Mouse (Mus musculus) brain, embryonic 14.5 days (tissue): Measurements from ENCODE around the gene Nabp2. TPM values are rescaled to one million over a fixed set of nuclear protein-coding genes. Genes with fewer than 3 reads are reported as not detected.

ENCODE experiments used
- DNase-seq: peaks from one replicate; pipeline ENCODE4 v3.0.0-alpha.2; 2011; ENCODE audit warnings: low read depth
- CTCF ChIP-seq: fragments of 200-500 bp; IDR thresholded peaks from 2 replicates; pipeline ENCODE4 v1.5.1; 2012; ENCODE audit warnings: inconsistent platforms, mild to moderate bottlenecking, moderate library complexity, borderline replicate concordance; ENCODE audit not compliant: insufficient read depth, insufficient read length; ENCODE audit errors: extremely low read depth
- POLR2A ChIP-seq: fragments of 200-500 bp; IDR thresholded peaks from 2 replicates; pipeline ENCODE4 v1.6.1; 2012; ENCODE audit warnings: mild to moderate bottlenecking, inconsistent platforms, borderline replicate concordance; ENCODE audit not compliant: poor library complexity, insufficient read depth, insufficient read length, severe bottlenecking; ENCODE audit errors: extremely low read depth
- polyA plus RNA-seq: library from polyadenylated mRNA; depleted of rRNA; stranded (reverse); fragments of >200 nt; gene quantifications from 2 replicates; pipeline ENCODE4 v1.2.3, GENCODE M21; 2012

Nabp2 gene
- polyA plus RNA-seq, 1 experiment = 96.8 TPM

DNA sequence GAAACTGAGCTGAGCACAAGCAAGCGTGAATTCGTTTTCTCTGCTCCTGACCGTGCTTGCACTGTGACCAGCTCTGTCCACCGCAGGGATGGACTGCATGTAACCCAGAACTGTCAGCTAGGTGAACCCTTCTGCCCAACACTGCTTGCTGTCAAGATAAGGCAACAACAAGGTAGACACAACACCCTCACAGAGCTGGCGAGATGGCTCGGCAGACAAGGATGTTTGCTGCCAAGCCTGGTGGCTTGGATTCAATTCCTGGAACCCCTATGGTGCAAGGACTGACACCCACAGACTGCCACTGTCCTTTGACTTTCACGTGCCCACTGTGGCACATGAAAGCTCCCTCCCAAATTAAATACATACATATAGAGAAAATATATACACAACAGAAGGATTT, 7.4 kb downstream of the Nabp2 start:
- no peak for DNase-seq
- no peak for TF ChIP-seq POLR2A
- no peak for TF ChIP-seq CTCF

GRCm38 (mm10) chr10:128401638-128402037, 9.7 kb downstream of the Nabp2 start:
- no peak for DNase-seq
- TF ChIP-seq POLR2A (no peak), CTCF (no peak)

DNA sequence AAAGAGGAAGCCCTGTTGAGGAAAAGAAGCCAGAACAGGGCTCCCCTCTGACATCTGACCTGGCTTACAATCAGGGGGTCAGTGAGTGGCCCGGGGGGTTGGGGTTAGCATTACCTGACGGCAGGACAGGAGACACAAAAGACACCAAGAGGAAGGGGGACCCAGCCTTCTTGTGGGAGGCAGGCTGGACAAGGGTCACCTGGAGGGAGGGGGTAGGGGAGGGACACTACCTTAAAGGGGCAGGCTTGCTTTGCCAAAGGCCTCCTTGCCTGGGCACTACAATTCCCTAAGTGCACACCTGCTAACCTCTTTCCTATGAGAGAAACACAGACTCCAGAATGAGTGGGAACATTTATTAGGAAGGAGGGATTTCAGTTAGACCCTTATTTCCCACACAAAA, 10.2 kb downstream of the Nabp2 start, which contains the start of gene Slc39a5:
Slc39a5 (minus strand) TSS at position 174 of the 400 bp plus-strand sequence.
- TF ChIP-seq POLR2A = no peak
- no peak for TF ChIP-seq CTCF
- no peak for DNase-seq

GRCm38 (mm10) chr10:128400338-128400737, 11.0 kb downstream of the Nabp2 start:
- TF ChIP-seq CTCF (no peak), POLR2A (no peak)
- DNase-seq = no peak

DNA sequence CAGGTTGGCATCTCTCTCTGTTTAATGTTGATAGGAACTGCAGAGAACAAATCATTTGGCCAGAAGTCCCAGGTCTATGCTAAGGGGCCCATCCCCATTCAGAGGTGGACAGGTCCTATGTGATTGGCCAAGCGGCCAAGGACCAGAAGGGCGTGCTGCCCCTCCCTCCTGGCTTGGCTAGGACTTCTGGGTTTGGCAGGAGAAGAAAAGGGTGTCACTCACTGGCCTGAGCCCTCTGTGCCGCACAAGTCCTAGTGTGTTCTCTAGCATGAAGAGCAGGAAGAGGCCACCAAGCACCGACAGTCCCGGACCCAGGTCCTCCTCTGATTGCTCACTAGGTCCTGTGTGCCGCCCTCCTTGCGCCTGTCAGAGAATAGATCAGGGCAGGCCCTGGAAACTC, 13.8 kb downstream of the Nabp2 start:
- TF ChIP-seq POLR2A (no peak), CTCF (no peak)
- DNase-seq = no peak

GRCm38 (mm10) chr10:128396716-128397264, 14.5 kb downstream of the Nabp2 start:
- DNase-seq = no peak
- no peak for TF ChIP-seq CTCF
- TF ChIP-seq POLR2A = no peak

DNA sequence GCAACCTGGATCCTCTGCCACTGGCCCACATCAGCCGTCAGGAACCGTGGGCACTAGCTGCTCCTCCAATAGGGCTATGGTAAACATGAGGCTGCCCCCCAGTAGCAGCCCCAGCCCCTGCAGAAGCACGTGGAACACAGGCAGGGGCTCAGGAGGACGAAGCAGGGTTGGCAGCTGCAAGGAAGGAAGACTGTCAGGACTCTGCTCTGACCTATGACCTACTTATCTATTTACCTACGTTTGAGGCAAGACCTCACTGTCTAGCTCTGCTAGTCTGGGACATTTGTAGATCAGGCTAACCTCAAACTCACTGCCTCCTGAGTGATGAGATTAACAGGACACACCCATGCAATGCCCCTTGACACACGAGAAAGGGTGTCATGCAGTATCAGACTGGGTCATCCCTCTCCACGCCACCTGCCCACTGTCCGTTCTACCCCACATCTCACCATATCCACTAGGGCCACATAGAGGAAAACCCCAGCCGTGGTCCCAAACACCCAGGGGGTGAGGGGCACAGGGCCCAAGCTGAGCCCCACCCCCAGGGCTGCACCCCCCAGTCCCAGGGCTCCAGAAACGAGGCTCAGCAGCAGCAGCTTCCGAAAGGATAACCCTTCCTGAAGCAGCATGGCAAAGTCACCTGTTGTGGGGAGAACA, 15.1 kb downstream of the Nabp2 start:
- DNase-seq = no peak
- TF ChIP-seq POLR2A = no peak
- no peak for TF ChIP-seq CTCF

DNA sequence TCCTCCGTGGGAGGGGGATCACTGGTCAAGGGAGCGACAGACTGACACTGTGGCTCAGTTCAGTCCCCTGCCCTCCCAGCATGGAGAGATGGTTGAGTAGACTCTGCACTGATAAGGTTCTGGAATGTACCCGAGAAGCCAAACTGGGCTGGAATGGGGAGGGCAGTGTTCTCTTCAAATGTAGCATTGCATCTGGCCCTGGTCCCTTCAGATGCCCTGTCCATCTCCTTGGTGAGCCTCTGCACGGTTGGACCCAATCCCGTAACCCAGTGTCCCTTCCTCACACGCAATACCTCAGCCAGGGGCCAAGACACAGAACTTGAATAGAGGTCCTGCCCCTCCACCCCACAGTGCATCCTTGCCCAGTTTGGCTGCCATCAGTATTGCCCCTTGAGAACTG, 19.4 kb downstream of the Nabp2 start:
- DNase-seq = no peak
- TF ChIP-seq POLR2A (no peak), CTCF (no peak)

GRCm38 (mm10) chr10:128390366-128390765, 20.9 kb downstream of the Nabp2 start:
- TF ChIP-seq POLR2A (no peak), CTCF (no peak)
- DNase-seq = no peak

DNA sequence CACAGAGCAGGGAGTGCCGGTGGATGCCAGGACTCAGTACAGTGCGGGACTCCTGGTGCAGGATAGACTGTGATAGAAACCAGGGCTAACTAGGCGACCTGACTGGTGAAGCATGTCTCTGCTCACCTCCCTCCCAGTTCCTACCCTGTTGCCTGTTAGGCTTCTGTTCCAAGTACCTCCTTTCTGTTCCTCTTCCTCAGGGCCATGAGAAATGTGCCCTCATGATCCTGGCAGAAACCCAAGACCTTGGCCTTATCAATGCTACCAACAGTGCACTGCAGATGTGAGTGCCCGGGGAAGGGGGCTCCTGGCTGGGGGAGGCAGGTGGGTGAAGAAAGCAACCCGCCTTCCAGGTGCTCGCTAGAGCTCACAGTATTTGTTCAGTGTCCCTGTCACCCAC, 21.7 kb downstream of the Nabp2 start:
- TF ChIP-seq POLR2A (no peak), CTCF (no peak)
- no peak for DNase-seq

DNA sequence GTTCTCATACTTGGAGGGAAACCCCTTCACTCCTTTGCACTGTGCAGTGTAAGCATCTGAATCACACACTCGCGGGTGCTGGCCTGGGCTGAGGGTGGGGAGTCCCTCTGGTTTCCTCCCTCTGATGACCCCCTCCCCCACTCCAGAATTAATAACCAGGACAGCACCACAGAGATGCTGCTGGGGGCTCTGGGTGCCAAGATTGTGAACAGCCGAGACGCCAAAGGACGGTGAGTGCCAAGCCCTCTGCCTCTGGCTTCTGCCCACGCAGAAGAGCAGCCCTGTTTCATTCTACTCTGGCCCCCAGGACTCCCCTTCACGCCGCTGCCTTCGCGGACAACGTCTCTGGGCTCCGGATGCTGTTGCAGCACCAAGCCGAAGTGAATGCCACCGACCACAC, 22.4 kb downstream of the Nabp2 start:
- DNase-seq = no peak
- TF ChIP-seq CTCF (no peak), POLR2A (no peak)

DNA sequence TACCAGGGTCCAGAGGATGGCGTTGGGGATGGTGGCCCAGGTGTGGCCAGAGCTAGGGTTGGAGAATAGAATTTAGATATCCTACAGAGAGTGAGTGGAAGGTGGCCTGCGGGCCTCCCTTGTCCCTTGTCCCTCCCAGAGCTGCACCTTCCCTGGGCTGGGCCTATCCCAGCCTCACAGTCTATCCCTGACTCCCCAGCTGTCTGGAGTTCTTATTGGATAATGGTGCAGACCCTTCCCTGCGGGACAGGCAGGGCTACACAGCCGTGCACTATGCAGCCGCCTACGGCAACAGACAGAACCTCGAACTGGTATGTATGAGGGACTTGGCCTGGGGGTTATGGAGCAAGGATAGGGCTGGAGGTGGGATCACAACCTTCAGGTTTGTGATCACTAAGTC, 25.4 kb downstream of the Nabp2 start:
- TF ChIP-seq CTCF = no peak
- no peak for TF ChIP-seq POLR2A
- no peak for DNase-seq

DNA sequence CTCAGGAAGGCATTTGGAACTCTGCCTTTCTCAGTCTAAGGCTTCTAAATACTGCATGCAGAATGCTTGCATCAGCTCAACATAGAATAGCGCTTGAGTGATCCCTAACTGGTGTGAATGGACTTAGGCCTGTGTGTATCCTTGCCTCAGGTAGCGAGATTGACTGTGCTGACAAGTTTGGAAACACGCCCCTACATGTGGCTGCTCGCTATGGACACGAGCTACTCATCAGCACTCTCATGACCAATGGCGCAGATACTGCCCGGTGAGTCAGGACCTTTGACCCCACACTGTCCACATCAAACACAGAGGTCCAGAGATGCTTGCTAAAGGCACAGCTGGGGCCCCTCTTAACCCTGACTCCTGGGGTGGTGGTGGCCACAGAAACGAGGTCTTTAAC, 28.8 kb downstream of the Nabp2 start:
- no peak for TF ChIP-seq CTCF
- TF ChIP-seq POLR2A = no peak
- DNase-seq = no peak
